Mouse (Mus musculus): Measurements from ENCODE around the gene Gm10717.
A peak's percentile ranks its signal among the peaks of the same experiment; 100 is the strongest.
"Not testable (repeated sequence)": the region's sequence is repeated elsewhere in the genome, so short reads cannot be mapped to it uniquely, and the experiment has no call there.

Gene Gm10717

DNA sequence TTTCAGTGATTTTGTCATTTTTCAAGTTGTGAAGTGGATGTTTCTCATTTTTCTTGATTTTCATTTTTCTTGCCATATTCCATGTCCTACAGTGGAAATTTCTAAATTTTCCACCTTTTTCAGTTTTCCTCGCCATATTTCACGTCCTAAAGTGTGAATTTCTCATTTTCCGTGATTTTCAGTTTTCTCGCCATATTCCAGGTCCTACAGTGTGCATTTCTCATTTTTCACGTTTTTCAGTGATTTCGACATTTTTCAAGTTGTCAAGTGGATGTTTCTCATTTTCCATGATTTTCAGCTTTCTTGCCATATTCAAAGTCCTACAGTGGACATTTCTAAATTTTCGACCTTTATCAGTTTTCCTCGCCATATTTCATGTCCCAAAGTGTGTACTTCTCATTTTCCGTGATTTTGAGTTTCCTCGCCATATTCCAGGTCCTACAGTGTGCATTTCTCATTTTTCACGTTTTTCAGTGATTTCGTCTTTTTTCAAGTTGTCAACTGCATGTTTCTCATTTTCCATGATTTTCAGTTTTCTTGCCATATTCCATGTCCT lies at the start of gene Gm10717:
Gene Gm10717, plus strand, starts transcription at position 506 of the 556 bp plus-strand sequence.
- DNase-seq: peak; percentile 13

DNA sequence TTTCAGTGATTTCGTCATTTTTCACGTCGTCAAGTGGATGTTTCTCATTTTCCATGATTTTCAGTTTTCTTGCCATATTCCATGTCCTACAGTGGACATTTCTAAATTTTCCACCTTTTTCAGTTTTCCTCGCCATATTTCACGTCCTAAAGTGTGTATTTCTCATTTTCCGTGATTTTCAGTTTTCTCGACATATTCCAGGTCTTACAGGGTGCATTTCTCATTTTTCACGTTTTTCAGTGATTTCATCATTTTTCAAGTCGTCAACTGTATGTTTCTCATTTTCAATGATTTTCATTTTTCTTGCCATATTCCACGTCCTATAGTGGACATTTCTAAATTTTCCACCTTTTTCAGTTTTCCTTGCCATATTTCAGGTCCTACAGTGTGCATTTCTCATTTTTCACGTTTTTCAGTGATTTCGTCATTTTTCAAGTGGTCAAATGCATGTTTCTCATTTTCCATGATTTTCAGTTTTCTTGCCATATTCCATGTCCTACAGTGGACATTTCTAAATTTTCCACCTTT lies 24.7 kb upstream of the Gm10717 start, which contains the start of gene Gm10722:
Gene Gm10722, plus strand, starts transcription at position 478 of the 528 bp plus-strand sequence.
- not testable (repeated sequence) for DNase-seq

DNA sequence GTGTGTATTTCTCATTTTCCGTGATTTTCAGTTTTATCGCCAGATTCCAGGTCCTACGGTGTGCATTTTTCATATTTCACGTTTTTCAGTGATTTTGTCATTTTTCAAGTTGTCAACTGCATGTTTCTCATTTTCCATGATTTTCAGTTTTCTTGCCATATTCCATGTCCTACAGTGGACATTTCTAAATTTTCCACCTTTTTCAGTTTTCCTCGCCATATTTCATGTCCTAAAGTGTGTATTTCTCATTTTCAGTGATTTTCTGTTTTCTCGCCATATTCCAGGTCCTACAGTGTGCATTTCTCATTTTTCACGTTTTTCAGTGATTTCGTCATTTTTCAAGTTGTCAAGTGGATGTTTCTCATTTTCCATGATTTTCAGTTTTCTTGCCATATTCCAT lies 24.2 kb upstream of the Gm10717 start:
- not testable (repeated sequence) for DNase-seq

DNA sequence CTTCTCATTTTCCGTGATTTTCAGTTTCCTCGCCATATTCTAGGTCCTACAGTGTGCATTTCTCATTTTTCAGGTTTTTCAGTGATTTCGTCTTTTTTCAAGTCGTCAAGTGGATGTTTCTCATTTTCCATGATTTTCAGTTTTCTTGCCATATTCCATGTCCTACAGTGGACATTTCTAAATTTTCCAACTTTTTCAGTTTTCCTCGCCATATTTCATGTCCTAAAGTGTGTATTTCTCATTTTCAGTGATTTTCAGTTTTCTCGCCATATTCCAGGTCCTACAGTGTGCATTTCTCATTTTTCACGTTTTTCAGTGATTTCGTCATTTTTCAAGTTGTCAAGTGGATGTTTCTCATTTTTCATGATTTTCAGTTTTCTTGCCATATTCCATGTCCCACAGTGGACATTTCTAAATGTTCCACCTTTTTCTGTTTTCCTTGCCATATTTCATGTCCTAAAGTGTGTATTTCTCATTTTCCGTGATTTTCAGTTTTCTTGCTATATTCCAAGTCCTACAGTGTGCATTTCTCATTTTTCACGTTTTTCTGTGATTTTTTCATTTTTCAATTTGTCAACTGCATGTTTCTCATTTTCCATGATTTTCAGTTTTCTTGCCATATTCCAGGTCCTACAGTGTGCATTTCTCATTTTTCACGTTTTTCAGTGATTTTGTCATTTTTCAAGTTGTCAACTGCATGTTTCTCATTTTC lies 23.1 kb upstream of the Gm10717 start:
- peak; percentile 79 for DNase-seq

DNA sequence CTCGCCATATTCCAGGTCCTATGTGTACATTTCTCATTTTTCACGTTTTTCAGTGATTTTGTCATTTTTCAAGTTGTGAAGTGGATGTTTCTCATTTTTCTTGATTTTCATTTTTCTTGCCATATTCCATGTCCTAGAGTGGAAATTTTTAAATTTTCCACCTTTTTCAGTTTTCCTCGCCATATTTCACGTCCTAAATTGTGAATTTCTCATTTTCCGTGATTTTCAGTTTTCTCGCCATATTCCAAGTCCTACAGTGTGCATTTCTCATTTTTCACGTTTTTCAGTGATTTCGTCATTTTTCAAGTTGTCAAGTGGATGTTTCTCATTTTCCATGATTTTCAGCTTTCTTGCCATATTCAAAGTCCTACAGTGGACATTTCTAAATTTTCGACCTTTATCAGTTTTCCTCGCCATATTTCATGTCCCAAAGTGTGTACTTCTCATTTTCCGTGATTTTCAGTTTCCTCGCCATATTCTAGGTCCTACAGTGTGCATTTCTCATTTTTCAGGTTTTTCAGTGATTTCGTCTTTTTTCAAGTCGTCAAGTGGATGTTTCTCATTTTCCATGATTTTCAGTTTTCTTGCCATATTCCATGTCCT lies 22.3 kb upstream of the Gm10717 start, which contains the start of gene Gm11168:
Gene Gm11168, plus strand, starts transcription at position 553 of the 603 bp plus-strand sequence.
- DNase-seq: not testable (repeated sequence)

DNA sequence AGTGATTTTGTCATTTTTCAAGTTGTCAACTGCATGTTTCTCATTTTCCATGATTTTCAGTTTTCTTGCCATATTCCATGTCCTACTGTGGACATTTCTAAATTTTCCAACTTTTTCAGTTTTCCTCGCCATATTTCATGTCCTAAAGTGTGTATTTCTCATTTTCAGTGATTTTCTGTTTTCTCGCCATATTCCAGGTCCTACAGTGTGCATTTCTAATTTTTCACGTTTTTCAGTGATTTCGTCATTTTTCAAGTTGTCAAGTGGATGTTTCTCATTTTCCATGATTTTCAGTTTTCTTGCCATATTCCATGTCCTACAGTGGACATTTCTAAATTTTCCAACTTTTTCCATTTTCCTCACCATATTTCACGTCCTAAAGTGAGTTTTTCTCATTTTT lies 19.0 kb upstream of the Gm10717 start:
- not testable (repeated sequence) for DNase-seq

DNA sequence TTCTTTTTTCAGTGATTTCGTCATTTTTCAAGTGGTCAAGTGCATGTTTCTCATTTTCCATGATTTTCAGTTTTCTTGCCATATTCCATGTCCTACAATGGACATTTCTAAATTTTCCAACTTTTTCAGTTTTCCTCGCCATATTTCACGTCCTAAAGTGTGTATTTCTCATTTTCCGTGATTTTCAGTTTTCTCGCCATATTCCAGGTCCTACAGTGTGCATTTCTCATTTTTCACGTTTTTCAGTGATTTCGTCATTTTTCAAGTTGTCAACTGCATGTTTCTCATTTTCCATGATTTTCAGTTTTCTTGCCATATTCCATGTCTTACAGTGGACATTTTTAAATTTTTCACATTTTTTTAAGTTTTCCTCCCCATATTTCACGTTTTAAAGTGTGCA lies 18.6 kb upstream of the Gm10717 start:
- DNase-seq: peak; percentile 38

DNA sequence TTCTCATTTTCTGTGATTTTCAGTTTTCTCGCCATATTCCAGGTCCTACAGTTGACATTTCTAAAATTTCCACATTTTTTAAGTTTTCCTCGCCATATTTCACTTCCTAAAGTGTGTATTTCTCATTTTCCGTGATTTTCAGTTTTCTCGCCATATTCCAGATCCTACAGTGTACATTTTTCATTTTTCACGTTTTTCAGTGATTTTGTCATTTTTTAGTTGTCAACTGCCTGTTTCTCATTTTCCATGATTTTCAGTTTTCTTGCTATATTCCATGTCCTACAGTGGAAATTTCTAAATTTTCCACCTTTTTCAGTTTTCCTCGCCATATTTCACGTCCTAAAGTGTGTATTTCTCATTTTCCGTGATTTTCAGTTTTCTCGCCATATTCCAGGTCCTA lies 17.9 kb upstream of the Gm10717 start:
- not testable (repeated sequence) for DNase-seq

DNA sequence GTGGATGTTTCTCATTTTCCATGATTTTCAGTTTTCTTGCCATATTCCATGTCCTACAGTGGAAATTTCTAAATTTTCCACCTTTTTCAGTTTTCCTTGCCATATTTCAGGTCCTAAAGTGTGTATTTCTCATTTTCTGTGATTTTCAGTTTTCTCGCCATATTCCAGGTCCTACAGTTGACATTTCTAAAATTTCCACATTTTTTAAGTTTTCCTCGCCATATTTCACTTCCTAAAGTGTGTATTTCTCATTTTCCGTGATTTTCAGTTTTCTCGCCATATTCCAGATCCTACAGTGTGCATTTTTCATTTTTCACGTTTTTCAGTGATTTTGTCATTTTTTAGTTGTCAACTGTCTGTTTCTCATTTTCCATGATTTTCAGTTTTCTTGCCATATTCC lies 15.9 kb upstream of the Gm10717 start:
- not testable (repeated sequence) for DNase-seq

DNA sequence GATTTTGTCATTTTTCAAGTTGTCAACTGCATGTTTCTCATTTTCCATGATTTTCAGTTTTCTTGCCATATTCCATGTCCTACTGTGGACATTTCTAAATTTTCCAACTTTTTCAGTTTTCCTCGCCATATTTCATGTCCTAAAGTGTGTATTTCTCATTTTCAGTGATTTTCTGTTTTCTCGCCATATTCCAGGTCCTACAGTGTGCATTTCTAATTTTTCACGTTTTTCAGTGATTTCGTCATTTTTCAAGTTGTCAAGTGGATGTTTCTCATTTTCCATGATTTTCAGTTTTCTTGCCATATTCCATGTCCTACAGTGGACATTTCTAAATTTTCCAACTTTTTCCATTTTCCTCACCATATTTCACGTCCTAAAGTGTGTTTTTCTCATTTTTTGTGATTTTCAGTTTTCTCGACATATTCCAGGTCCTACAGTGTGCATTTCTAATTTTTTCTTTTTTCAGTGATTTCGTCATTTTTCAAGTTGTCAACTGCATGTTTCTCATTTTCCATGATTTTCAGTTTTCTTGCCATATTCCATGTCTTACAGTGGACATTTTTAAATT lies 13.1 kb upstream of the Gm10717 start:
- DNase-seq: not testable (repeated sequence)

DNA sequence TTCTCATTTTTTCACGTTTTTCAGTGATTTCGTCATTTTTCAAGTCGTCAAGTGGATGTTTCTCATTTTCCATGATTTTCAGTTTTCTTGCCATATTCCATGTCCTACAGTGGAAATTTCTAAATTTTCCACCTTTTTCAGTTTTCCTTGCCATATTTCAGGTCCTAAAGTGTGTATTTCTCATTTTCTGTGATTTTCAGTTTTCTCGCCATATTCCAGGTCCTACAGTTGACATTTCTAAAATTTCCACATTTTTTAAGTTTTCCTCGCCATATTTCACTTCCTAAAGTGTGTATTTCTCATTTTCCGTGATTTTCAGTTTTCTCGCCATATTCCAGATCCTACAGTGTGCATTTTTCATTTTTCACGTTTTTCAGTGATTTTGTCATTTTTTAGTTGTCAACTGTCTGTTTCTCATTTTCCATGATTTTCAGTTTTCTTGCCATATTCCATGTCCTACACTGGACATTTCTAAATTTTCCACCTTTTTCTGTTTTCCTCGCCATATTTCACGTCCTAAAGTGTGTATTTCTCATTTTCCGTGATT lies 12.4 kb upstream of the Gm10717 start, which contains the start of gene Gm10721:
Gene Gm10721, plus strand, starts transcription at position 408 of the 547 bp plus-strand sequence.
- not testable (repeated sequence) for DNase-seq

DNA sequence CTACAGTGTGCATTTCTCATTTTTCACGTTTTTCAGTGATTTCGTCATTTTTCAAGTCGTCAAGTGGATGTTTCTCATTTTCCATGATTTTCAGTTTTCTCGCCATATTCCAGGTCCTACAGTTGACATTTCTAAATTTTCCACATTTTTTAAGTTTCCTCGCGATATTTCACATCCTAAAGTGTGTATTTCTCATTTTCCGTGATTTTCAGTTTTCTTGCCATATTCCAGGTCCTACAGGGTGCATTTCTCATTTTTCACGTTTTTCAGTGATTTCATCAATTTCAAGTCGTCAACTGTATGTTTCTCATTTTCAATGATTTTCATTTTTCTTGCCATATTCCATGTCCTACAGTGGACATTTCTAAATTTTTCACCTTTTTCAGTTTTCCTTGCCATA lies 9.9 kb upstream of the Gm10717 start, which contains the start of gene Gm10720:
Gene Gm10720, plus strand, starts transcription at position 301 of the 400 bp plus-strand sequence.
- not testable (repeated sequence) for DNase-seq

DNA sequence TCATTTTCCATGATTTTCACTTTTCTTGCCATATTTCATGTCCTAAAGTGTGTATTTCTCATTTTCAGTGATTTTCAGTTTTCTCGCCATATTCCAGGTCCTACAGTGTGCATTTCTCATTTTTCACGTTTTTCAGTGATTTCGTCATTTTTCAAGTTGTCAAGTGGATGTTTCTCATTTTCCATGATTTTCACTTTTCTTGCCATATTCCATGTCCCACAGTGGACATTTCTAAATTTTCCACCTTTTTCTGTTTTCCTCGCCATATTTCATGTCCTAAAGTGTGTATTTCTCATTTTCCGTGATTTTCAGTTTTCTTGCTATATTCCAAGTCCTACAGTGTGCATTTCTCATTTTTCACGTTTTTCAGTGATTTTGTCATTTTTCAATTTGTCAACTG lies 9.3 kb upstream of the Gm10717 start:
- DNase-seq: not testable (repeated sequence)

DNA sequence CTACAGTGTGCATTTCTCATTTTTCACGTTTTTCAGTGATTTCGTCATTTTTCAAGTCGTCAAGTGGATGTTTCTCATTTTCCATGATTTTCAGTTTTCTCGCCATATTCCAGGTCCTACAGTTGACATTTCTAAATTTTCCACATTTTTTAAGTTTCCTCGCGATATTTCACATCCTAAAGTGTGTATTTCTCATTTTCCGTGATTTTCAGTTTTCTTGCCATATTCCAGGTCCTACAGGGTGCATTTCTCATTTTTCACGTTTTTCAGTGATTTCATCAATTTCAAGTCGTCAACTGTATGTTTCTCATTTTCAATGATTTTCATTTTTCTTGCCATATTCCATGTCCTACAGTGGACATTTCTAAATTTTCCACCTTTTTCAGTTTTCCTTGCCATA lies 8.1 kb upstream of the Gm10717 start, which contains the start of gene Gm10719:
Gene Gm10719, plus strand, starts transcription at position 301 of the 400 bp plus-strand sequence.
- not testable (repeated sequence) for DNase-seq

DNA sequence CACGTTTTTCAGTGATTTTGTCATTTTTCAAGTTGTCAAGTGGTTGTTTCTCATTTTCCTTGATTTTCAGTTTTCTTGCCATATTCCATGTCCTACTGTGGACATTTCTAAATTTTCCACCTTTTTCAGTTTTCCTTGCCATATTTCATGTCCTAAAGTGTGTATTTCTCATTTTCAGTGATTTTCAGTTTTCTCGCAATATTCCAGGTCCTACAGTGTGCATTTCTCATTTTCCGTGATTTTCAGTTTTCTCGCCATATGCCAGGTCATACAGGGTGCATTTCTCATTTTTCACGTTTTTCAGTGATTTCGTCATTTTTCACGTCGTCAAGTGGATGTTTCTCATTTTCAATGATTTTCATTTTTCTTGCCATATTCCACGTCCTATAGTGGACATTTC lies 6.3 kb upstream of the Gm10717 start:
- DNase-seq: not testable (repeated sequence)

DNA sequence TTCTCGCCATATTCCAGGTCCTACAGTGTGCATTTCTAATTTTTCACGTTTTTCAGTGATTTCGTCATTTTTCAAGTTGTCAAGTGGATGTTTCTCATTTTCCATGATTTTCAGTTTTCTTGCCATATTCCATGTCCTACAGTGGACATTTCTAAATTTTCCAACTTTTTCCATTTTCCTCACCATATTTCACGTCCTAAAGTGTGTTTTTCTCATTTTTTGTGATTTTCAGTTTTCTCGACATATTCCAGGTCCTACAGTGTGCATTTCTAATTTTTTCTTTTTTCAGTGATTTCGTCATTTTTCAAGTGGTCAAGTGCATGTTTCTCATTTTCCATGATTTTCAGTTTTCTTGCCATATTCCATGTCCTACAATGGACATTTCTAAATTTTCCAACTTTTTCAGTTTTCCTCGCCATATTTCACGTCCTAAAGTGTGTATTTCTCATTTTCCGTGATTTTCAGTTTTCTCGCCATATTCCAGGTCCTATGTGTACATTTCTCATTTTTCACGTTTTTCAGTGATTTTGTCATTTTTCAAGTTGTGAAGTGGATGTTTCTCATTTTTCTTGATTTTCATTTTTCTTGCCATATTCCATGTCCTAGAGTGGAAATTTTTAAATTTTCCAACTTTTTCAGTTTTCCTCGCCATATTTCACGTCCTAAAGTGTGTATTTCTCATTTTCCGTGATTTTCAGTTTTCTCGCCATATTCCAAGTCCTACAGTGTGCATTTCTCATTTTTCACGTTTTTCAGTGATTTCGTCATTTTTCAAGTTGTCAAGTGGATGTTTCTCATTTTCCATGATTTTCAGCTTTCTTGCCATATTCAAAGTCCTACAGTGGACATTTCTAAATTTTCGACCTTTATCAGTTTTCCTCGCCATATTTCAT lies 5.1 kb upstream of the Gm10717 start:
- peak; percentile 53 for DNase-seq

DNA sequence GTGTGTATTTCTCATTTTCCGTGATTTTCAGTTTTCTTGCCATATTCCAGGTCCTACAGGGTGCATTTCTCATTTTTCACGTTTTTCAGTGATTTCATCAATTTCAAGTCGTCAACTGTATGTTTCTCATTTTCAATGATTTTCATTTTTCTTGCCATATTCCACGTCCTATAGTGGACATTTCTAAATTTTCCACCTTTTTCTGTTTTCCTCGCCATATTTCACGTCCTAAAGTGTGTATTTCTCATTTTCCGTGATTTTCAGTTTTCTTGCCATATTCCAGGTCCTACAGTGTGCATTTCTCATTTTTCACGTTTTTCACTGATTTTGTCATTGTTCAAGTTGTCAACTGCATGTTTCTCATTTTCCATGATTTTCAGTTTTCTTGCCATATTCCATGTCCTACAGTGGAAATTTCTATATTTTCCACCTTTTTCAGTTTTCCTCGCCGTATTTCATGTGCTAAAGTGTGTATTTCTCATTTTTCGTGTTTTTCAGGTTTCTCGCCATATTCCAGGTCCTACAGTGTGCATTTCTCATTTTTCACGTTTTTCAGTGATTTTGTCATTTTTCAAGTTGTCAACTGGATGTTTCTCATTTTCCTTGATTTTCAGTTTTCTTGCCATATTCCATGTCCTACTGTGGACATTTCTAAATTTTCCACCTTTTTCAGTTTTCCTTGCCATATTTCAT lies 2.8 kb upstream of the Gm10717 start:
- DNase-seq: peak; percentile 39

DNA sequence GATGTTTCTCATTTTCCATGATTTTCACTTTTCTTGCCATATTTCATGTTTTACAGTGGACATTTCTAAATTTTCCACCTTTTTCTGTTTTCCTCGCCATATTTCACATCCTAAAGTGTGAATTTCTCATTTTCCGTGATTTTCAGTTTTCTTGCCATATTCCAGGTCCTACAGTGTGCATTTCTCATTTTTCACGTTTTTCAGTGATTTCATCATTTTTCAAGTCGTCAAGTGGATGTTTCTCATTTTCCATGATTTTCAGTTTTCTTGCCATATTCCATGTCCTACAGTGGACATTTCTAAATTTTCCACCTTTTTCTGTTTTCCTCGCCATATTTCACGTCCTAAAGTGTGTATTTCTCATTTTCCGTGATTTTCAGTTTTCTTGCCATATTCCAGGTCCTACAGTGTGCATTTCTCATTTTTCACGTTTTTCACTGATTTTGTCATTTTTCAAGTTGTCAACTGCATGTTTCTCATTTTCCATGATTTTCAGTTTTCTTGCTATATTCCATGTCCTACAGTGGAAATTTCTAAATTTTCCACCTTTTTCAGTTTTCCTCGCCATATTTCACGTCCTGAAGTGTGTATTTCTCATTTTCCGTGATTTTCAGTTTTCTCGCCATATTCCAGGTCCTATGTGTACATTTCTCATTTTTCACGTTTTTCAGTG lies 1.8 kb upstream of the Gm10717 start, which contains the start of gene Gm10718:
Gene Gm10718, plus strand, starts transcription at position 236 of the 673 bp plus-strand sequence.
- not testable (repeated sequence) for DNase-seq

DNA sequence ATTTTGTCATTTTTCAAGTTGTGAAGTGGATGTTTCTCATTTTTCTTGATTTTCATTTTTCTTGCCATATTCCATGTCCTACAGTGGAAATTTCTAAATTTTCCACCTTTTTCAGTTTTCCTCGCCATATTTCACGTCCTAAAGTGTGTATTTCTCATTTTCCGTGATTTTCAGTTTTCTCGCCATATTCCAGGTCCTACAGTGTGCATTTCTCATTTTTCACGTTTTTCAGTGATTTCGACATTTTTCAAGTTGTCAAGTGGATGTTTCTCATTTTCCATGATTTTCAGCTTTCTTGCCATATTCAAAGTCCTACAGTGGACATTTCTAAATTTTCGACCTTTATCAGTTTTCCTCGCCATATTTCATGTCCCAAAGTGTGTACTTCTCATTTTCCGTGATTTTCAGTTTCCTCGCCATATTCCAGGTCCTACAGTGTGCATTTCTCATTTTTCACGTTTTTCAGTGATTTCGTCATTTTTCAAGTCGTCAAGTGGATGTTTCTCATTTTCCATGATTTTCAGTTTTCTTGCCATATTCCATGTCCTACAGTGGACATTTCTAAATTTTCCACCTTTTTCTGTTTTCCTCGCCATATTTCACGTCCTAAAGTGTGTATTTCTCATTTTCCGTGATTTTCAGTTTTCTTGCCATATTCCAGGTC lies 1.1 kb upstream of the Gm10717 start:
- DNase-seq: peak; percentile 38

DNA sequence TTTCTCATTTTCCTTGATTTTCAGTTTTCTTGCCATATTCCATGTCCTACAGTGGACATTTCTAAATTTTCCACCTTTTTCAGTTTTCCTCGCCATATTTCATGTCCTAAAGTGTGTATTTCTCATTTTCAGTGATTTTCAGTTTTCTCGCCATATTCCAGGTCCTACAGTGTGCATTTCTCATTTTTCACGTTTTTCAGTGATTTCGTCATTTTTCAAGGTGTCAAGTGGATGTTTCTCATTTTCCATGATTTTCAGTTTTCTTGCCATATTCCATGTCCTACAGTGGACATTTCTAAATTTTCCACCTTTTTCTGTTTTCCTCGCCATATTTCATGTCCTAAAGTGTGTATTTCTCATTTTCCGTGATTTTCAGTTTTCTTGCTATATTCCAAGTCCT lies 436 bp downstream of the Gm10717 start:
- DNase-seq: peak; percentile 43
